Mouse (Mus musculus) G1E (cell line): ENCODE results near the gene Mpg.

Experiments
- CTCF ChIP-seq: IDR thresholded peaks from 2 replicates; pipeline ENCODE4 v1.5.1; 2012; ENCODE audit warnings: low read depth, low read length, inconsistent platforms, mixed read lengths
- GATA1 ChIP-seq: IDR thresholded peaks from 2 replicates; pipeline ENCODE4 v1.6.1; 2012; ENCODE audit warnings: borderline replicate concordance, low read length, inconsistent platforms, mixed read lengths

GRCm38 (mm10) chr11:32190603-32191110 lies 35.6 kb upstream of the Mpg start:
- TF ChIP-seq CTCF (no peak), GATA1 (no peak)
